Mouse (Mus musculus) urinary bladder, postnatal 10 days (tissue): ENCODE results near the gene Elac2.

Experiments used
- DNase-seq: peaks from one replicate; pipeline ENCODE4 v3.0.0; 2022; ENCODE audit warnings: low spot score

Gene Elac2

GRCm38 (mm10) chr11:64978720-64979488 lies at the start of gene Elac2:
Gene Elac2 (plus strand): TSS chr11:64979038.
- peak; percentile 82 for DNase-seq

DNA sequence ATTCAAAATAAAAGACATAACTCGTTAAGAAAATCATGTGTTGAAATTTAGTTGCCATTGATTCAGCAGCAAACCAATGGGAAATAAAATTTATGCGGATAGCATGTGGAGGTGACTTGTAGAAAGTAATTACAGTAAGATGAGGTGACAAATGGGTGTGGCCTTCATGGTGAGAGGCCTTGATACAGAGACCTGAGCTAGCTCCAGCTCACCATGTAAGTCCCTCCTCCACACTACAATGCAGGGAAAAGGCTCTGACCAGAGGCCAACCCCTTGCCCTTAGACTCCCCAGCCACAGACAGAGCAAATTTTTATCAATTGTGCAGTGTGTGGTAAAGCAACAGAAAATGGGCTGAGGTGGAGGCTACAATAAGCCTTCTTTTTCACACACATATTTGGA lies 49.7 kb upstream of the Elac2 start:
- DNase-seq: no peak

DNA sequence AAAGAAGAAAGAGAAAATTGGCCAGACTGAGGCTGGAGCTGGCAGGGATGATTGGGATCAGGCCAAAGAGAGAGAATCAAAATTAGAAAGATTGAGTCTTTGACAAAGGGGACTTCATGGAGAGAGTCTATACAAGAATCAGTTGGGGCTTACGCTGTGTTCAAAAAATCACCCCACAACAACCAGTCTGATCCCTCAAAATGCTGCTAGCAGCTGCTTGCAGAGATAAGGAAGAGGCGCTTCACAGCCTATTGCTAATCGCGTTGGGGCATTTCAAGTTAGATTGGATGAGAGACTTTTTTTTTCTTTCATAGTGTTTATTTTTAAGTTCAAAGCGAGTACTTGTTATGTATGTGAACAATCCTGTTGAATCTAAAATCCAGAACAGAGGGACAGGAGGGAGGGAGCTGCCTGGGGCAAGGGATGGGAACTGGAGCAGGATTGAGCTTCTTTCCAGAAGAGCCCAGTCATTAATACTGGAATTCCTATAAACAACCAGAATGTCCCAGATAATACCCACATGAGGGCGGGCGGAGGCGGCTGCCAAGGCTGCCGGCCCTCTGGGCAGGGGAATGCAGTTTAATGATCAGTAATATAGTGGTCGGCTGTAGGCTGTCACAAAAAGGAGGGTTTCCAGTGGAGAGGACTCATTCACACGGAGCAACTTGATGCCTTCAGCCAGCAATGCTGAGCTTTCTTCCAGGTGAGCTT lies 47.6 kb upstream of the Elac2 start:
- DNase-seq: no peak

- no peak for DNase-seq
Measured at GRCm38 (mm10) chr11:64937226-64937625, 41.6 kb upstream of the Elac2 start.

DNA sequence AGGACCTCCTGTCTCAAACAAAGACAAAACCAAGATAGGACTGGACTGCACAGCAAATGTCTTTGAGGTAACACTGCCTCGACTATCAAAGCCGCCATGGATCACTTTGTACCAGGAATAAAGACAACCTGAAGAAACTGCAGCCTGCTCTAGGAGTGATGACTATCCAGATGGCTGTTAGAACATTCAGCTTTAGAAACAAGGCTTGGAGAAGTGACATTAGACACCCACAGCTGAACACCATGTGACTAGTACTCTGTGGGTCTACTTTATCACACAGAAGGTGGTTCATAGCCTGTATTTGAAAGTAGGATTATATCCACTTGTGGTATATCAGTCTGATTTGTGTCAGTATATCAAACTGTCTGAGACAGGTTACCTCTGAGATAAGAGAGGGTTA lies 37.6 kb upstream of the Elac2 start:
- DNase-seq: no peak

- DNase-seq: no peak
Measured at GRCm38 (mm10) chr11:64949782-64950181, 29.1 kb upstream of the Elac2 start.

- no peak for DNase-seq
Measured at GRCm38 (mm10) chr11:64956962-64957729, 21.7 kb upstream of the Elac2 start.

DNA sequence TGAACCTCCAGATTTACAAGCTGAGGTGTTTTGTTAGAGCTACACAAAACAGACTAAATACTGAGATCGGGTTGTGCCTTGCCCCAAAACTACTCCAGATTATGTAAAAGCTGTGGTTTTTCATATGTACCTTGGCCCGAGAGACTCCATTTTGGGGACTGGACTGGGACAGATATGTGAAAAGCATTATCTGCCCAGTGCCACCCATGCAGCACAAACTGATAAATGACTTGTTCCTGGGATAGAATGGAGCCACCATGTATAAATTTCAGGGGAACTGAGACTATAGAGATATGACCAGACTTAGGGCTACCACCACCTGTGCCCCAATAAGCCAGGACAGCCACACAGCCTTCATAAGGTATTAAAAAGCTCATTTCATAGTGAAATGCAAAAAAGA lies 16.2 kb upstream of the Elac2 start:
- no peak for DNase-seq

- no peak for DNase-seq
Measured at GRCm38 (mm10) chr11:64968507-64968906, 10.3 kb upstream of the Elac2 start.

GRCm38 (mm10) chr11:64968939-64969342 lies 9.9 kb upstream of the Elac2 start:
- no peak for DNase-seq

GRCm38 (mm10) chr11:64971471-64971988 lies 7.3 kb upstream of the Elac2 start:
- DNase-seq: no peak

DNA sequence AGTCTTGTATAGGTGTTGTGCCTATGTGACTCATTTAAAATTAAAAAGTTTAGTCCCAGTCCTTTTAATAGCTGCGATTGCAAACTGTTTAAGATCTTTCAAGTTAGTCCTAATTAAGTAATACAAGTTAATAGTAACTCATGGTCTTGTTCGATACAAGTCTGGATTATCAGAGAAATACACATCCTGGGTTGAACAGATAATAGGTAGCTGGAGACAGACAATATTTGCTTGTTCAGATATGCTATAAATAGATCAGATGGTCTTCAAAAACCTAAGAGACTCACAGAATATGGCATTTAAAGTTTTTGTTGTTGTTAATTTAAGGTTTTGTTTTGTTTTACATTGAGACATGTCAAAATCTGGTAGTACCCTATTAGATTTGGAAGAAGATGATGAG lies 6.4 kb upstream of the Elac2 start:
- no peak for DNase-seq

GRCm38 (mm10) chr11:64979489-64979845 lies 629 bp downstream of the Elac2 start:
- DNase-seq: no peak

DNA sequence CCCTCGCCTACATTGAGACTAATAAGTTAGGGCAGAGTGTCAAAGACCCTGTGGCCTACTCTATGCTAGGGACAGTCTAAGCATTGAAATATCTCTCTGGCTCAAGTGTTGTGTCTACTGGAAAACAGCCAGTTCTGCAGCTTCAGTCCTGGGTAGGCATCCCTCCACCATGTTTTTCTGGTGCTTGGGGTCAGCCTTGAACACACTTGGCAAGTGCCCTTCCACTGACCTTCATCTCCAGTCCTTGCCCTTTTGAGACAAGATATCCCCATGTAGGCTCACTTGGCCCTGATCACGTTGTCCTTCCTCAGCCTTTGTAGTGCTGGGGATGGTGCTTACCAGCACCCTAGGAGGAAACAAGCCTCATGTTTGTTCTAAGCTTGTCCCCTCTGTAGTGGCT lies 9.7 kb downstream of the Elac2 start:
- DNase-seq: no peak

- no peak for DNase-seq
Measured at GRCm38 (mm10) chr11:64998439-64998838, 19.6 kb downstream of the Elac2 start.

DNA sequence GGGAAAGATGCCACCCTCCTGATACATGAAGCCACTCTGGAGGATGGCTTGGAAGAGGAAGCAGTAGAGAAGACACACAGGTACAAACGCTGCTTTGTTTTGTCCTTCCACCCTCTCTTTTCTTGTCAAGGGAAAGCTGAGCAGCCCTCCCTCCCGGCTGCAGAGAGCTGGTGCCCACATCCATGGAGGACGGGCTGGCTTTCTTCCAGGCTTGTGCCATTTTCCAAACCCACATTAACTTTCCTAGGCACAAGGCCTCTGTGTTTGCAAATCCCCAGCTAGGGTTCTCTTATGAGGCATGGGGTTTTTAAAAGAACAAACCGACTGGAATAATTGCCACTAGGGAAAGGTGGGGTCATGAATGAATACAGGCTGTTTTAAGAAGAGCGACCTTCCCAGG lies 20.8 kb downstream of the Elac2 start:
- DNase-seq: no peak

DNA sequence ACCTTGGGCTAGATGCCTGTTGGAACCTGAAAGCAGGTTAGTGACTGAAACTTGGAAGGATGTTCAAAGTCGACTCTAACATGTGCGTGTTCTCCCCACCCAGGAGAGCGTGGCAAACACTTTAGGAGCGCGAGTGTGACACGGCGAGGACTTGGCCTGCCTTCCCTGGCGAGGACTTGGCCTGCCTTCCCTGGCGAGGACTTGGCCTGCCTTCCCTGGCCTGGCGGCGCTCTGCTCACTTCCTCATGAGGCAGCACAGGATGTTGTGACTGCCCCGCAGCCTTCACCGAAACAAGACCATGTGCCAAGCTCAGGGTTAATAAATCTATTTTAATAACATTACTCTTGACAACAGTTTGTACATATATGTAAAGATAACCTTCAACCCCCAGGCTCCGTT lies 22.9 kb downstream of the Elac2 start:
- DNase-seq: no peak

- DNase-seq: no peak
Measured at GRCm38 (mm10) chr11:65003611-65004010, 24.8 kb downstream of the Elac2 start.

GRCm38 (mm10) chr11:65004836-65005235 lies 26.0 kb downstream of the Elac2 start:
- no peak for DNase-seq

- no peak for DNase-seq
Measured at GRCm38 (mm10) chr11:65006047-65006446, 27.2 kb downstream of the Elac2 start.

DNA sequence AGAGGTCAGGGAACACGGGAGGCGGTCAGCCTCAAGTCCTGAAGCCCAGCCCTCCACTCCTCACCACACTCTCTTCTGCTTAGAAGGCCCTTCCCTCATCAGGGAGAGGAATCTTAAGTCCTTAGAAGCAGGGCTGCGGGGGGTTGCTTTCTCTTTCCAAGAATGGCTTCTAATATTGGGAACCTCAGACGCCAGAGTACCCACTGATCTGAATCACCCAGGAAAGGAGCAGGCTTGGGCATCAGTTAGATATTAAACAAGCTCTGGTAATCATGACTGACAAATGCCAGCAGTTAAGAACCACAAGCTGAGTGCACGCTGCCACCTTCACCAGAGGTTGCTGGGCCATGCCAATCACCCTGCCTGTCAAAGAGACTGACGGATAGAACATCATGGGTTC lies 35.1 kb downstream of the Elac2 start:
- DNase-seq: no peak

DNA sequence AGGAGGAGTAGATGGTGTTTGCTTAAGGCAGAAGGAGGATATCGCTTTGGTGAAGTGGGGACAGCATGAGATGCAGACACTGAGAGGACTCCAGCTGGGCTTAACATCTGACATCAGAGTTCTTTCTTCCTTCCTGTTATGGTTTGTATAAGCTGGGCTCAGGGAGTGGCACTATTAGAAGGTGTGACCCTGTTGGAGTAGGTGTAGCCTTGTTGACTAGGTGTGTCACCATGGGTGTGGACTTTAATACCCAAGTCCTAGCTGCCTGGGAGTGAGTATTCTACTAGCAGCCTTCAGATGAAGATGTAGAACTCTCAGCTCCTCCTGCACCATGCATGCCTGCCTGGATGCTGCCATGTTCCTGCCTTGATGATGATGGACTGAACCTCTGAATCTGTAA lies 37.9 kb downstream of the Elac2 start:
- no peak for DNase-seq

DNA sequence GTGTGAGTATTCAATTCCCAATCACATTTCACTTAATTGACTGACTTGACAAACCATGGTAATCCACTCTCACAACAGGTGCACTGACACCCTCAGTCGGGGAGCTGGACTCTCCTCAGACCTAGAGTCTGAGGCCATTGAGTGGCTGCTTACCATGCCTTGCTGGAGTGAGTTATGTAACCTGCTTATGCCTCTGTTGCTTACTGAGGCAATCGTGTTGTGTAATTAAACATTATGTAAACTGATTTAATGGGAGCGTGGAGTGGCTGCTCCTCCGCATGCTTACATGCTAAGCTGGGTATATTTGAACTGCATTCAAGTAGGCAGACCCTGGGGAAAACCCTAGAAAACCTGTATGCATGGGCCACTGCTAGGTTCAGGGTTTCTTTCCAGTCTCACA lies 41.9 kb downstream of the Elac2 start:
- DNase-seq: no peak
